Mouse (Mus musculus): ENCODE data around the gene Serpinc1. TPM values are rescaled to one million over a fixed set of nuclear protein-coding genes. Genes with fewer than 3 reads are reported as not detected.
"Not testable (repeated sequence)": the region's sequence is repeated elsewhere in the genome, so short reads cannot be mapped to it uniquely, and the experiment has no call there.

The Serpinc1 gene
- 0.38 and 1.2 TPM in 2 replicates for polyA plus RNA-seq (2012; rRNA removed)

DNA sequence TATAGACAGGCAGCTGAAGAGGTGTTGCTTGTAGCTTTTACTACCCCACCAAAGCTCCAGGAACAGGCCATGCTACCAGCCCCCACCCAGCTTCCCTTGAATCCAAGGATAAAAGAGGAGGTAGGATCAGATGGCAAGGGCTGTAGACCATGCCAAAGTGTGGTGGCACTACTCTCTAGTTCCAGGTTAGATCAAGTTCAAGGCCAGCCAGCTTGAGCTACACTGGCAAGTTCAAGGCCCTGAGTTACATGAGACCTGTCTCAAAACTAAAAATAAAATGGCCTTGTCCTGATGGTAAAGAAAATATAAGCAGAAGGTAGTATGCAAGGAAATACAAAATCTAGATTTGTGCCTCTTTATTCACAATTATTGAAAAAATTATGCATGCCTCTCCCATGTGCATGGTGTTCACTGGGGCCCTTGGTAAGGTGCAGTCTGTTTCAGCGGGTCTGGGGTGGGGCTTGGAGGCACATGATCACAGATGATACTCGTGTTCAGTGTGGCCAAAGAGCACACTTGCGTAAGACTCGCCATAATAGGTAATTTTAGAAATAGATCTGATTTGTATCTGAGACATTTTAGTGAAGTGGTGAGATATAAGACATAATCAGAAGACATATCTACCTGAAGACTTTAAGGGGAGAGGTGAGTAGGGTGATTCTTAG, at the start of gene Serpinc1:
Serpinc1 (plus strand) TSS at position 515 of the 665 bp plus-strand sequence.
- WGBS = 68% methylated on average over 4 of the region's 4 CpGs
- no peak for DNase-seq (ENCODE audit: low read depth, low spot score)

- DNase-seq (ENCODE audit: low read depth, low spot score) = no peak
Observed at GRCm38 (mm10) chr1:160931320-160931719, 47.1 kb upstream of the Serpinc1 start.

DNA sequence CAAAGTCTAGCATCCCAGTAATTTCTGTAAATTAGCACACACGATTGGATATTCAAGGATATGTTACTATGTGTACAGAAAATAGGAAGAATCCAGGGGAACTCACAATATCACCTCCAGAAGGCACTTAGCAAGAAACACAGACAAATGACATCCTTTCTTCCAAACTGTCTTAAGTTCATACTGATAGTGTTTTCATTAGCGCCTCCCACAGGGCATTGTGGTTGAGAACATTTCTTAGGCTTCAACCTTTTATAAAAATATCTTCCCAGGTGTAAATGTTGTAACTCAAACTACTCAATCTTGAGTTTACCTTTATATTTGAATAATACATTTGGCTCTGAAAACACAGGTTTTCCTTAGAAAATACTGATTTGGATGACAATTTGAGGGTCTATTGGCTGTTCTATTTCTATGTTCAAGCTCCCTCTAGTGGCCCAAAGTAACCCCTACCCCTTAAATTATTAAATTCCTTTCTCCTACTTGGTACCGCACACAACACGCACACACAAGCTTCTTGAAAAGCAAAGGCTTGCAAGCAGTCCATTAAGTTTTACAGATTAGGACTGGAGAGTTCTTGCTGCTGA, 44.4 kb upstream of the Serpinc1 start:
- DNase-seq (ENCODE audit: low read depth, low spot score) = no peak
- WGBS = 74% methylated on average over 4 of the region's 4 CpGs

DNA sequence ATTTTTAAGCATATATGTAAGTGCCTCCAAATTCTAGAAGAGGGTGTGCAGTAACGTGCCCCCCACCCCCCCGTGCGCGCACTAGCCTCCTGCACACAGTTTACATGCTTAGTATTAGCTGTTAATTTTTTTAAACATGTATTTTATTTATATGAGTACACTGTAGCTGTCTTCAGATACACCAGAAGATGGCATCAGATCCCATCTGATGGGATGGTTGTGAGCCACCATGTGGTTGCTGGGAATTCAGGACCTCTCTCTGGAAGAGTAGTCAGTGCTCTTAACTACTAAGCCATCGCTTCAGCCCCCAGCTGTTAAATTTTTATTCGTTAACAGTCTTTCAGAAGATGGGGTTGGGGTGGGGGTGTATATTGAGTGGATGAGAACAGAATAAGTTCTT, 42.8 kb upstream of the Serpinc1 start:
- no peak for DNase-seq (ENCODE audit: low read depth, low spot score)
- 86% methylated on average over 6 of the region's 6 CpGs for WGBS

- WGBS = 92% methylated on average over 7 of the region's 7 CpGs
- DNase-seq (ENCODE audit: low read depth, low spot score) = no peak
Observed at GRCm38 (mm10) chr1:160963199-160963598, 15.2 kb upstream of the Serpinc1 start.

- 71% methylated on average over 1 of the region's 1 CpGs for WGBS
- no peak for DNase-seq (ENCODE audit: low read depth, low spot score)
Observed at GRCm38 (mm10) chr1:160967268-160967667, 11.1 kb upstream of the Serpinc1 start.

GRCm38 (mm10) chr1:160968643-160969042, 9.7 kb upstream of the Serpinc1 start:
- no peak for DNase-seq (ENCODE audit: low read depth, low spot score)
- 64% methylated on average over 5 of the region's 5 CpGs for WGBS

- 51% methylated on average over 5 of the region's 5 CpGs for WGBS
- no peak for DNase-seq (ENCODE audit: low read depth, low spot score)
Observed at GRCm38 (mm10) chr1:160980021-160980420, 1.6 kb downstream of the Serpinc1 start.

DNA sequence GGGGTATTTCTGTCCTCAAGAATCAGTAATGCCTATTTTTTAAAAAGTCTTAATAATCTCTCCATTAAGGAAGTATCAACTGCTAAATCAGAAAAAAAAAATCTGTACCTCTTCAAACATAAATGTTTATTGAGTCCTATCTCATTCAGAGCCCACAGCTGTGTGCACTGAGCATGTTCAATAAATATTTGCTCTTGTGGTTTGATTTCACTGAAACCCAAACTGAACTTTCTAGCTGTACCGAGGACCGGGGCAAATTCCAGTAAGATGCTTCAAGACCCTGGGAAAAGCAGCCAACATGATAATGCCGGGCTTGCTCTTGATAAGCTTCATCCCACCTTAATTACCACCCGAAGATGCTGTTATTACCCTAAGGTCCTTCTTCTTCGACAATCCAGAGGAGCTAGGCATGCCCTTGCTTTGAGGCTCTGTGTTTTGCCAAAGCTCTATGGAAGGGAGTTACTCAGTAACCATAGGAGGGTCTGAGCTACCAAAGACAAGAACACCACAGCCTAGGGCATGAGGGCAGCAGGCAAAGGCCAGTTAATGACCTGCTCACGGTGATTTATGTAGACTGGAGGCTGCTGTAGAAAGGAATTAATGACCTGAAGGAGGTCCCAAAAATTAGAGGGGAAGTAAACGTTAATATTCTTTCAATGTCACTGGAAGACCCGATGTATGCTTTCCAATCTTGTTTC, 2.3 kb downstream of the Serpinc1 start:
- WGBS = 26% methylated on average over 8 of the region's 8 CpGs
- no peak for DNase-seq (ENCODE audit: low read depth, low spot score)

DNA sequence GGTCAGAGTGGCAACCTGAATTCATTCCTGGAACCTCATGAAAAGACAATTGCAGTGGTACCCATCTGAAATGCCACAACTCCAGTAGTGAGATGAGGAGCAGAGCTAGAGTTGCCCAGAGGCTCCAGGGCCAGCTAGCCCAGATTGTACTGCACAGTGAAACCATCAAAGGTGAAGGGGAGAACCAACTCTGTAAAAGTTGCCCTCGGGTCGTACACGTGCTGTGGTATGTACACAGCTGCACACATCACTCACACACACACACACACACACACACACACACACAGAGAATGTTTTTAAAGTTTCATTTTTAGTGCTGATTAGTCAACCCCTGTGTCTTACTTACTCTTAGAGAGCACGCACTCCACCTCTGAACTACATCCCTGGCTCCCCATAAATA, 3.0 kb downstream of the Serpinc1 start:
- 68% methylated on average over 4 of the region's 4 CpGs for WGBS
- DNase-seq (ENCODE audit: low read depth, low spot score) = no peak

DNA sequence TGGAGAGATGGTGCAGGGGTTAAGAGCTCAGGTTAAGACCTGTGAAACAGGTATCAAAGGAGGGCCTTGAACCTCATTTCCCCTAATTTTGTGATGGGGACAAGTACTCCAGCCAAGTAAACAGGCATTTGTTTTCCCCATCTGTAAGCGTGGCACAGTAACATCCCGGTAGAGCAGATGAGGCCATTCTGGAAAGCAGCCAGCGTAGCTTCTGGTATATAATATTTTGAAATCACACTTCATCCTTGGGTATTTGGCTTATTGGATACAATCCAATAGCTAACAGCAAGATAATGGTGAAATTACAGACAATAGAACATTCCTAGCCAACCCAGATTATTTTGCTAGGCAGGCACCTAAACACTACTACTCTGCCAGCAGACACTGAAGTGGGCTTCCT, 4.5 kb downstream of the Serpinc1 start:
- 35% methylated on average over 3 of the region's 3 CpGs for WGBS
- DNase-seq (ENCODE audit: low read depth, low spot score) = no peak

DNA sequence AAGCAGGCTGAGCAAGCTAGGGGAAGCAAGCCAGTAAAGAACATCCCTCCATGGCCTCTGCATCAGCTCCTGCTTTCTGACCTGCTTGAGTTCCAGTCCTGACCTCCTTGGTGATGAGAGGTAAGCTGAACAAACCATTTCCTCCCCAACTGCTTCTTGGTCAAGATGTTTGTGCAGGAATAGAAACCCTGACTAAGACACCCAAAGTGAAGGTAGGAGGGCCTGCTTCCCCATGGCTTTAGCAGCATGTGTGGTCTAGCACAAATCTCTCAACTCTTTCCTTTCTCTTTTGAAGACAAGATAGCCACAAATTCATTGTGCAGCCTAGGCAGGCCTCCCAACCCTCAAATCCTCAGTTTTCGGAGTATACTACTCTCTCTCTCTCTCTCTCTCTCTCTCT, 6.3 kb downstream of the Serpinc1 start:
- 71% methylated on average over 1 of the region's 1 CpGs for WGBS
- DNase-seq (ENCODE audit: low read depth, low spot score) = not testable (repeated sequence)

DNA sequence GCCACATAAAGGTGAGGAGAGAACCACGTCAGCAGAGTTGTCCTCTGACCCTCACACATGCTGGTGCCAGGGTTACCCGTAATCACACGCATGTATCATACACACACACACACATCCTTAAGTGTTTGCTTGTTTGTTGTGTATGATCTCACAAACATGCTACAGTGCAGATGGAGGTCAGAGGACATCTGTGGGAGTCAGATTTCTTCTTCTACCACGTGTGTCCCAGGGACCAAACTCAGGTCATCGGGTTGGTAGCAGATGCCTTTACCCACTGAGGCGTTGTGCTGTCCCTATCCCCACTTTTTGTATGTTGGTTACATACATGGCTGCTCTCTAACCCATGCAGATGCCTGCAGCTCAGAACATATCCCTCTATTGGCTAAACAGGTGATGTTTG, 7.1 kb downstream of the Serpinc1 start:
- 89% methylated on average over 6 of the region's 6 CpGs for WGBS
- no peak for DNase-seq (ENCODE audit: low read depth, low spot score)

DNA sequence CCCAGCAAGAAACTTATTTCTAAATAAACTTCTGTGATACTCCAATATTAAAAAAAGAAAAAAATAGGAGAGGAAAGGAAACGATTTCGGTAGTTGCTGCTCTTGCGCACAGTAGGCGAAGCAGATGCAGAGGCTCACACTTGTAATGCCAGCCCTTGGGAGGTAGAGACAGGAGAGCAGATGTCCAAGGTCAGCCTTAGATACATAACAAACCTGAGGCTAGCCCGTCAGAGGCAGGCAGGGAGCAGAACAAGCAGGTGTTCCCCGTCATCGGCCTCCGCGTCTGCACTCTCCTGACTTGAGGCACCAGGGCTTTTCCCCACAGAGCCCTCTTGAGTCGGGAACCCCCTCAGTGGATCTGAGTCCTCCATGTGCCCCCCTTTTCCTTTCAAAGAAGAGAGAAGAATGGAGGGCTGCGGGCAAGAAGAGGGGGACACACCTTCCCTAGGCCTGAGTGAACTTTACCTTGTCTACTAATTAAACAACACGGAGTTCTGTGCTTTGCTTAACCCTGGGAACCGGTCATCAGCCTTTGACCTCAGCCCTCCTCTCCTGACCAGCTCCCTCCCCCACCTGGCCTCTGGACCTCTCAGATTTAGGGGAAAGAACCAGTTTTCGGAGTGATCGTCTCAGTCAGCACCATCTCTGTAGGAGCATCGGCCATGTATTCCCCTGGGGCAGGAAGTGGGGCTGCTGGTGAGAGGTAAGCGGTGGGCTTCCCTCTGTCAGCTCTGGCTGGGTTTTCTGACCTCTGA, 8.7 kb downstream of the Serpinc1 start:
- 76% methylated on average over 17 of the region's 17 CpGs for WGBS
- DNase-seq (ENCODE audit: low read depth, low spot score) = no peak

- WGBS = 84% methylated on average over 15 of the region's 15 CpGs
- DNase-seq (ENCODE audit: low read depth, low spot score) = no peak
Observed at GRCm38 (mm10) chr1:160989395-160989794, 11.0 kb downstream of the Serpinc1 start.

DNA sequence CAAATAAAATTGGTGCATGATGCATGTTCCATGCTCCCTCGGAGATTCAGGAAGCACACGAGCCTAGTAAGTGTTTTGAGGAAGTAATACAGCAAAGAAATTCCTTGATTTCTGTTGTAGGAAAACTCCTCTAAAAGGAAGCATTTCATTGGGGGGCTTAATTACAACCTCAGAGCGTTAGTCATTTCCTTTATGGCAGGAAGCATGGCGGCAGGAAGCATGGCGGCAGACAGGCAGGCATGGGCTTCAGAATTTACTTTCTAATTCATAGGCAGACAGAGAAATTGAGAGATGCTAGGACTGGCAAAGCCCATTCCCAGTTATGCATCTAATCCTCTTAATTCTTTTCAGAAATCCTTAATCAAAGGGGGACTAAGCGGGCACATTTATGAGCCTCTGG, 15.5 kb downstream of the Serpinc1 start:
- no peak for DNase-seq (ENCODE audit: low read depth, low spot score)
- WGBS = 85% methylated on average over 6 of the region's 6 CpGs

GRCm38 (mm10) chr1:161004942-161005341, 26.6 kb downstream of the Serpinc1 start:
- no peak for DNase-seq (ENCODE audit: low read depth, low spot score)
- 88% methylated on average over 4 of the region's 4 CpGs for WGBS

GRCm38 (mm10) chr1:161005526-161005925, 27.1 kb downstream of the Serpinc1 start:
- DNase-seq (ENCODE audit: low read depth, low spot score) = no peak
- WGBS = 75% methylated on average over 3 of the region's 3 CpGs

DNA sequence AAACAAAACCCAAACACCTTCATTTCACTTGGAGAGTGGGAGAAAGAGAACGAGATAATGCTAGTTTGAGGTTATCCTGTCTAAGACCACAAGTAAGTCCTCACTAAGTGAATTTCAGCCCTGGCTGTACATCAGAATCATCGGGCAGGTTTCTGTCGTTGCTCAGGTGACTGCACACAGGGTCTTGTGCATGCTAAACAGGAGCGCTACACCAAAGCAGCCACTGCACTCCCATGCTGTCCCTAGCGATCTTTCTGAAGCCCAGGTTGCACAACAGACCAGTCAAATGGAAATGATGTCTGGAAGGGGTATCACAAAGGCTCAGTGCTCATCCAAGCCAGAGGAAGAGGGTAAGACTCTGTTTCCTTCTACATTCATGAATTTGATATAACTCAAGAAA, 28.1 kb downstream of the Serpinc1 start:
- no peak for DNase-seq (ENCODE audit: low read depth, low spot score)
- WGBS = 92% methylated on average over 5 of the region's 5 CpGs

- no peak for DNase-seq (ENCODE audit: low read depth, low spot score)
- WGBS = 96% methylated on average over 2 of the region's 2 CpGs
Observed at GRCm38 (mm10) chr1:161008038-161008437, 29.7 kb downstream of the Serpinc1 start.
